Mouse (Mus musculus): ENCODE data around the gene Kcna5.

Kcna5 gene

DNA sequence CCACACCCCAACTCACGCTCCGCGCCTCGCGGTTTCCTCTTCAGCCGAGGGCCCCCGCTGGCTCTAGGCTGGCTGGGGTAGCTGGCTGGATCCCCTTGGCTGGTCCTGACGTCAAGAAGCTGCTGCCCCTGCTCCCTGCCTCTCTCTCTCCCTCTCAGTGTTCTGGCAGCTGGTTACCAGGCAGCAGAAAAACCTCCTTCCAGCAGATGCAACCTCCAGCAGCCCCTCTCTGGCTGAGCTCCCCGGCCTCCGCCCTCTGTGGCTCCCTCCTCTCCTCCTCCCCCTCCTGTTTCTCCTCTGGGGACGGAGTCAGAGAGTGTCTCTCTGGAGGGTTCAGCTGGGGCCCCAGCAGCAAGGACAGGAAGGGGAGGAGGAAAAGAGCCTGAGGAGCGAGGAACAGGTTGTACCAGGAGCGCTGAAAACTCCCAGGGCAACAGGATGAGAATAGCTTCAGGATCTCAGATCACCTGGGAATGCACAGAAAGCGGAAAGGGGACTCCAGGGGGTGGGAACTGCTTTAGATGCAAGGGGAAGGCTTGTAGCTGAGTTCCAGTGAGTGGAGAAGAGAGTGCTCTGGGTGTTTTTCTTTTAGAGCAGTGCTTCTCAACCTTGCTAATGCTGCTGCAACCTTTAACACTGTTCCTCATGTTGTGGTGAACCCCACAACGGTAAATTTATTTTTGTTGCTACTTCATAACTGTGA, at the start of gene Kcna5:
Gene Kcna5 (minus strand): TSS at position 205 of the 703 bp plus-strand sequence.
- in situ Hi-C loops (cut with MboI; ENCODE audit: unreplicated experiment in 2 of 2): no loop called here

DNA sequence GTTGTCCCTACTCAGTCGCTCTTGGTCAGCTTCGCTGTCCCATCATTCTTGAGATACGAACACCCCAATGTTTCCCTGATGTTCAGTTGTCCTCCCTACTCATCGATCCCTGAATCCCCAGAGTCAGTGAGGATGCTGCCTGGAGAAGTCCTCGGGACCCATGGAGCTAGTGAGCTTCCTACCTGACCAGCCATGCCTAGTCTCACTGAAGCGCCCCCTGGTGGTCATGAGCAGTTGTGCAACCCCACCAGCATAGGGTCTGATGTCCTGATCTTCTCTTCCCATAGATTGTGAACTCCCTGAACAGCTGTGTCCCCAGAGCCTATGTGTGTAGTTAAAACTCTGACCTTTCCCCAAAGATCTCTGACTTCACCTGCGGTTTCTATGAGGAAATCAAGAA, 47.9 kb upstream of the Kcna5 start:
- in situ Hi-C loops (cut with MboI; ENCODE audit: unreplicated experiment in 2 of 2): loop anchor here in 1 of 2 experiments (25.0 kb wide), 1 partner anchor 896 kb away; the partner anchor contains the start of gene Ano2

GRCm38 (mm10) chr6:126581632-126582031, 46.4 kb upstream of the Kcna5 start:
- in situ Hi-C loops (cut with MboI; ENCODE audit: unreplicated experiment in 2 of 2): loop anchor here in 1 of 2 experiments (25.0 kb wide), 1 partner anchor 894 kb away; the partner anchor contains the start of gene Ano2

DNA sequence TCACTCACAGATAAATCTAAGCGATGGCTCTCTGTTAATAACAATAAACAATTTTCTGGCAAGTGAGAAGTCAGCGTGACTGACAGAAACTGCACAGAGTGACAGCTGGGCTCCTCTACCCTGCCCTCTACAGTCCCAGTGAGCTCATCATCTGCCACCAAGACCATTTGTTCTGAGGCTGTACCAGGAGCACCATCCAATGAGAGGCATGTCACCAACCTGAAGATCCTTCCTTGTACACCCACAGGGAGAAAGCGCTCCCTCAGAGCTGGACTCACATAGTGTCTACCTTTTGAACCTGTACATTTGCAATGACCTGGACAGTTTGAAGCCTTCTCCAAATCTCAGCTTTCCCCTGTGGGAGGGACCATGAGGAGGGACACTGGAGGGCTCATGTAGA, 45.4 kb upstream of the Kcna5 start:
- in situ Hi-C loops (cut with MboI; ENCODE audit: unreplicated experiment in 2 of 2): loop anchor here in 1 of 2 experiments (25.0 kb wide), 1 partner anchor 893 kb away; the partner anchor contains the start of gene Ano2

DNA sequence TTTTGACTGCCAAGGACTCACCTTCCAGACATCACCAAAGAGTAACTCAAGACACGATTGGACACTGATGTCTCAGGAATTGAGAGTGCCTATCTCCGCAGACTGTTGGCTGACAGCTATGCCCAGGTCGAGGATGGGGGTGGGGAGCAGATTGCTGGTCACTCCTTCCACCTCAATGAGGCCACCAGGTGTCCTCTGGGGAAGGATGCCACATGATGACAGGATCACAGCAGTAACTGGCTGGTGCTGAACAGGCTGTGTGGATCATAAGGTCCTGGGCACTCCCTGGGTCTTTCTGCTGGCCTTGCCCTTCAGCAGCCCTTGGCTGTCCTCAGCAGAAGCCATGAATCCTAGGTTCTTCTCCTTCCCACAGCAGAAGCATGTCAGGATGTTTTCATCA, 42.2 kb upstream of the Kcna5 start:
- in situ Hi-C loops (cut with MboI; ENCODE audit: unreplicated experiment in 2 of 2): loop anchor here in 1 of 2 experiments (25.0 kb wide), 1 partner anchor 890 kb away; the partner anchor contains the start of gene Ano2

- in situ Hi-C loops (cut with MboI; ENCODE audit: unreplicated experiment in 2 of 2): loop anchor here in 1 of 2 experiments (25.0 kb wide), 1 partner anchor 889 kb away; the partner anchor contains the start of gene Ano2
Observed at GRCm38 (mm10) chr6:126576566-126576965, 41.4 kb upstream of the Kcna5 start.

DNA sequence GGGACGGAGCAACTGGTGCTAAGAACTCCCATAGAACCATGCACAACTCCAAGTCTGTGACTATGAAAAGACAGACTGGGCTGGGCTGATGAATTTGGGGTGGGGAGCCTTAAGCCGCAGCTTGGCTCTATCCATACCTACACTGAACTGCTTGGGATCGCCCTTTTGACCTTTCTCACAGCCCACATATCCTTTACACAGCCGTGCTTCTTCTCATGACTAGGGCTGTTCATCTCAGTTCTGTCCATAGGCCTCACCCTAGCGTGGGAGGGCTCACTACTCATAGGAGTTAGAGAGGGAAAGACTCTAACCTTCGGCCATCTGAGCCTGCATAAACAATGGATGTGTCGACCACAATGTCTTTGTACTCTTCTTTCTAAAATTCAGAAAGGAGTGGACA, 39.6 kb upstream of the Kcna5 start:
- in situ Hi-C loops (cut with MboI; ENCODE audit: unreplicated experiment in 2 of 2): loop anchor here (25.0 kb wide), 3 partner anchors 887 to 1412 kb away; partner anchors contain the start of genes Gapdh (in 2 of the 2), Ano2 (in 1 of the 2) and Tuba3a (in 1 of the 2)

DNA sequence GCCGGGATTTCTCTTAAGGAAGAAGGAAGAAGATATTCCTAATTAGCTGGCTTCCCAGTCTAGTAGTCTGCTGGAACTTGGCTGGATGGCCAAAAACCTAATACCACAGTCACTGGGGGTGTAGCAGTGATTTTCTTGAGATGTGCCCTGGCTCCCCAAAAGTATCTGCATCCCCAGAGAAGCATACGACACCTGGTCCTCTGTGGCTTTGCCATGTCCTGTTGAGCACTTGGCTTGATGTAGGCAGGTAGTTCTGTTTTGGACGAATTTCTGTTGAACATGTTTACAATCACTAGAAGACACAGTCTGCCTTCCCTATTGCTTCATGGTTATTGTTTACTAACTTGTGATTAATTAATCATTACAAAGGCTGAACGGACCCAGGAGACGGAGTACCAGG, 37.8 kb upstream of the Kcna5 start:
- in situ Hi-C loops (cut with MboI; ENCODE audit: unreplicated experiment in 2 of 2): loop anchor here (25.0 kb wide), 2 partner anchors 1286 to 1411 kb away; partner anchors contain the start of genes Gapdh (in 2 of the 2) and Tuba3a (in 1 of the 2)

GRCm38 (mm10) chr6:126569809-126570208, 34.6 kb upstream of the Kcna5 start:
- in situ Hi-C loops (cut with MboI; ENCODE audit: unreplicated experiment in 2 of 2): loop anchor here (25.0 kb wide), 2 partner anchors 1283 to 1408 kb away; partner anchors contain the start of genes Gapdh (in 2 of the 2) and Tuba3a (in 1 of the 2)

GRCm38 (mm10) chr6:126568046-126568830, 33.0 kb upstream of the Kcna5 start:
- in situ Hi-C loops (cut with MboI; ENCODE audit: unreplicated experiment in 2 of 2): loop anchor here (25.0 kb wide), 2 partner anchors 1281 to 1406 kb away; partner anchors contain the start of genes Gapdh (in 2 of the 2) and Tuba3a (in 1 of the 2)

DNA sequence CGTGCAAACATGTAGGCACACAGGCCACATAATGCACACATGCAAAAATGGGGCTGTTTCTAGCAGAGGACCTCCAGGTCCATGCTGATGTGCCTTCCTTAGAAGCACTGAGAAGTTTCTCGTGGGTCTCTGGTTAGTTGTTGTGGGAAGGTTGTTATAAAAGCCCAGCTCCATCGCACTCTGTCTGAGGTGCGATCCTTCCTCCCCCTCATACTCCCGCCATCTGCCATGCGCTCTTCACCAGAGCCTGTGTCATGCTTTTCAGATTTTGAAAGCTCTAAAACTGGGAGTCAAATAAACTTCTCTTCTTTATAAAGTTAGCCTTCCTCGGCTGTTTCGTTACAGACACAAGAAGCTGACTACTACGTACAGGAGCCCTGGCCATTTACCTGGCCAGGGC, 32.1 kb upstream of the Kcna5 start:
- in situ Hi-C loops (cut with MboI; ENCODE audit: unreplicated experiment in 2 of 2): loop anchor here (25.0 kb wide), 2 partner anchors 1280 to 1405 kb away; partner anchors contain the start of genes Gapdh (in 2 of the 2) and Tuba3a (in 1 of the 2)

DNA sequence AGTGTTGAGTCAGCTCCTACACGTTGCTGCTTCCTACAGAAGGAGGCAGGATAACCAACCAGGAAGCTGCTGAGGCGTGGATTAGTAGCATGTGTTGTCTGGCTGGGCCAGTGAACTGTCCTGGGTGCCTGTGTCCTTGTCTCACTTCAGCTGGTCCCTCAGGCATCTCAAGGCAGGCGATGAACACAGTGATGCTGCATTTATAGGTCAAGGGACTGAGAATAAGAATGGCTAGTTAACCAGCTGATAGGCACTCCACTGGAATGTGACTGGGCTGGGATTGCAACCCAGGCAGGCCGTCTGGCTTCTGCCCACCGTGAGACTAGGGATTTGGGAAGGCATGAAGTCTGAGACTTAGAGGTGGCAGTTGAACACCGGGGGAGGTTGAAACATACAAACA, 29.2 kb upstream of the Kcna5 start:
- in situ Hi-C loops (cut with MboI; ENCODE audit: unreplicated experiment in 2 of 2): loop anchor here (25.0 kb wide), 2 partner anchors 1277 to 1402 kb away; partner anchors contain the start of genes Gapdh (in 2 of the 2) and Tuba3a (in 1 of the 2)

- in situ Hi-C loops (cut with MboI; ENCODE audit: unreplicated experiment in 2 of 2): loop anchor here (25.0 kb wide), 2 partner anchors 1277 to 1402 kb away; partner anchors contain the start of genes Gapdh (in 2 of the 2) and Tuba3a (in 1 of the 2)
Observed at GRCm38 (mm10) chr6:126563898-126564297, 28.7 kb upstream of the Kcna5 start.

GRCm38 (mm10) chr6:126561702-126562101, 26.5 kb upstream of the Kcna5 start:
- in situ Hi-C loops (cut with MboI; ENCODE audit: unreplicated experiment in 2 of 2): loop anchor here (25.0 kb wide), 2 partner anchors 1274 to 1399 kb away; partner anchors contain the start of genes Gapdh (in 2 of the 2) and Tuba3a (in 1 of the 2)

- in situ Hi-C loops (cut with MboI; ENCODE audit: unreplicated experiment in 2 of 2): loop anchor here (25.0 kb wide), 2 partner anchors 1273 to 1398 kb away; partner anchors contain the start of genes Gapdh (in 2 of the 2) and Tuba3a (in 1 of the 2)
Observed at GRCm38 (mm10) chr6:126560696-126561095, 25.5 kb upstream of the Kcna5 start.

GRCm38 (mm10) chr6:126560036-126560435, 24.8 kb upstream of the Kcna5 start:
- in situ Hi-C loops (cut with MboI; ENCODE audit: unreplicated experiment in 2 of 2): loop anchor here (25.0 kb wide), 2 partner anchors 1273 to 1398 kb away; partner anchors contain the start of genes Gapdh (in 2 of the 2) and Tuba3a (in 1 of the 2)

DNA sequence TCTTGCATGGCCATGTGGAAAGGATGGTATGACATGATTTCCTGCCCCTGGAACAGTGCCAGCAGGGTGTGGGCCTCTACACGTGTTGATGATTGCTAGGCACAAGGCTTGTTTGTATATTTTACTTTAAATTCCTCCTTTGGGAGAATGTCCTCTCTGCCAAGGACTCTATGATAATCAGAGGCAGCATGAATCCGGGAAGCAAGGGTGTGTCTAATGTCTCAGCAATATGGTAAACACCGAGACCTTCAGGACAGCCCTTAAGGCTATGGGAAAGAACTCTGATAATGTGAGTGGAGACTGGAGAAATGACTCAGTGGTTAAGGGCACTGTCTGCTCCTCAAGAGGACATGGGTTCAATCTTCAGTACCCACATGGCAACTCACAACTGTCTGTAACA, 23.1 kb upstream of the Kcna5 start:
- in situ Hi-C loops (cut with MboI; ENCODE audit: unreplicated experiment in 2 of 2): loop anchor here (25.0 kb wide), 2 partner anchors 1271 to 1396 kb away; partner anchors contain the start of genes Gapdh (in 2 of the 2) and Tuba3a (in 1 of the 2)

DNA sequence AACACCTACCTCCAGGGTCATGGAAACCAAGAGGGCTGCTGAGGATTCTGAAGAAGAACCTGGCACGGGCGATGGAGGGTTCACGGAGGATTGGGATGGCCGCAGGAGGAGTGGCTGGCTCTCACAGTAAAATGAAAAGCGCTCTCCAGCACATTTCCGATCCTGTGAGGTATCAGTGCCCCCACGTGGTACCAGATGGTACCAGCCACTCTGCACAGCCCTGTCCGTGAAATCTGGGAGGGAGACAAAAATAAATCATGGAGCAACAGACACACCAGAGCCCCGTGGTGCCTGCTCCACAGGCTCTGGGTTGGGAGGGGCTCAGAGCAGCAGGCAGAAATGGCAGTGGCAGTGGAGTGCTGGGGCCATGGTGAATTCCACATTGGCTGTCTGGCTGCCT, 18.6 kb upstream of the Kcna5 start:
- in situ Hi-C loops (cut with MboI; ENCODE audit: unreplicated experiment in 2 of 2): loop anchor here (25.0 kb wide), 2 partner anchors 1267 to 1392 kb away; partner anchors contain the start of genes Gapdh (in 2 of the 2) and Tuba3a (in 1 of the 2)

- in situ Hi-C loops (cut with MboI; ENCODE audit: unreplicated experiment in 2 of 2): loop anchor here (25.0 kb wide), 2 partner anchors 1265 to 1390 kb away; partner anchors contain the start of genes Gapdh (in 2 of the 2) and Tuba3a (in 1 of the 2)
Observed at GRCm38 (mm10) chr6:126551862-126552395, 16.7 kb upstream of the Kcna5 start.

Data from v-Abl transformed pro-B cells (cell line).